Mouse (Mus musculus): ENCODE measurements around the gene Snx29.

- TF ChIP-seq POLR2A (IDR thresholded peaks at IDR 0.05; ENCODE audit: borderline replicate concordance, low read depth, low read length) (no peak), CTCF (IDR thresholded peaks at IDR 0.05; ENCODE audit: low read depth, low read length) (no peak)
These were observed 368.9 kb downstream of the Snx29 start for GRCm38 (mm10) chr16:11691487-11692200.
